Mouse (Mus musculus) cerebellum, adult 18-20 months (tissue): ENCODE measurements around the gene Ugt1a1.
A peak's percentile ranks its signal among the peaks of the same experiment; 100 is the strongest.

Experiments
- DNase-seq, 2 experiments: peaks; one replicate each; pipeline ENCODE4 v3.0.0; 2021

Ugt1a1 gene

GRCm38 (mm10) chr1:88235046-88235893, 23.5 kb downstream of the Ugt1a1 start:
- DNase-seq, result peak in 1 of 2 experiments; percentile 4

DNA sequence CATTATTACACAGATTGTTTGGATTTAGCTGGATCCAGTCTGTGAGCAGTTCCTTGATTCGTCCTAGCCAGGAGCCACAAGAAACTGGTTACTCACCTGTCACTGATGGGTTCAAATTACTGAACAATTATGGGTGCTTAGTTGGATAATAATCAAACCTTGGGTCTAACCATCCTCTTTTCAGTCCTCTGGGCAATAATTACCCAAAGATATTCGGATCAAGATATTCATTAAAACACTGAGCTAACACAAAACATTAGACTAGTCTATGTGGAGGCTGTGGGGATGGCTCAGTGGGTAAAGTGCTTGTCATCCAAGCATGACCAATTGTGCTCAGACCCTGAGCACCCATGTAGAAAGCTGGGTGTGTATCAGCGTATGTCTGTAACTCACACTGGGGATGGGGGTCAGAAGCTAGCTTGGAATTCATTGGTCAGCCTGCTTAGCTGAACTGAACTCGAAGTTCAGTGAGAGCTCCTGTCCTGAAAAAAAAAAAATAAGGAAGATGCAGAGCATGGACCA, 24.2 kb downstream of the Ugt1a1 start:
- DNase-seq, result no peak

DNA sequence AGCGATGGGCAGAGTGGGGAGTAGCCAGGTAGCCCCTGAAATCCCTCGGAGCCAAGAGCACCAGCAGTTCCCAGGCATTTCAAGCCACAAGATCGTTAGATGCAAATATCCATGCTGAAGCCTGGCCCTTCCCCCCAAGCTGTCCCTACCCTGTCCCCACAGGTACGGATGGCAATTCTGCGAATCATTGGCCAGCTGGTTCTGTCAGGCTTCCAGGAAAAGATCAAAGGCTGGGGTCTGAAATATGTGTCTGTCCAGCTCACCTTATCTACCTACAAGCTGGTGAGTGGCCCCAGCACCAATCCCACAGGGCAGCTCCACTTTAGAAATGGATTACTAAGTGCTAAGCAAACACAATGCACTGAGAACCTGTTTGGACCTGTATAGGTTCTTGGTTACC, 25.6 kb downstream of the Ugt1a1 start:
- DNase-seq, result no peak

DNA sequence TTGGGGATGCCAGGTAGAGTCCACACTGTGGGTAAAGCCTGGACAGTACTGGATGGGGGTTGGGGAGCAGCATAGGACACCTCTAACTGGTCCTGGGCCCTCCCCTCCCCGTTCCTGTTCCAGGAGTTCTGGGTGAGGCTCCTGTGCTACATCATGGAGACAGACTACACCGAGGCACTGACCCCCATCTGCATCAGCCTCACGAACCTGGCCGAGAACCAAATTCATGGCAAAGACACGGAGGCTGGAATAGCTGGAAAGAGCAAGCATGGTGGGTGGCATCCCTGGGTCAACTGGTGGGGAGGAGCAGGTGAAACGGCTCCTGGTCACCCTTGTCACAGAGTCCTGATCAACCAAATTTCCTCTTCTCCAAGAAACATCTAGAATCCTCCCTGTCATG, 27.0 kb downstream of the Ugt1a1 start:
- no peak for DNase-seq

GRCm38 (mm10) chr1:88240072-88240471, 28.3 kb downstream of the Ugt1a1 start:
- no peak for DNase-seq

DNA sequence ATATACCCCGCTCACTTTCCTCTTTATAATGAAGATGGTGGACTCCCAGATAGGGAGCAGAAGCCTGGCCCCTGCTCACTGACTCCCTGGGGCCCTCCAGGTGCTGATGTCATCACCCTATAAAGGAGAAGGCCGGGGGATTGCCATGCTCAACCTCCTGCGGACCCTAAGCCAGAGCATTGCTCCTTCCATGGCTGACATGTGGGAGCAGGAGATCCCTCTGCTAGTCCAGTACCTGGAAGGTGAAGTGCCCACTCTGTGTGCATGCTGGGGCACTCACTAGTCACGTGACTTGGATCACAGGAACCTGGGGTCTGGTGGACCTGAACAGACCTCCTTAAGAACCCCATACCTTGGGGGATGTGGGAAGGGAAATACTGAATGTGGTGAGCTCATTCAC, 28.8 kb downstream of the Ugt1a1 start:
- DNase-seq, result no peak

- no peak for DNase-seq
Measured at GRCm38 (mm10) chr1:88243861-88244260, 32.1 kb downstream of the Ugt1a1 start.

DNA sequence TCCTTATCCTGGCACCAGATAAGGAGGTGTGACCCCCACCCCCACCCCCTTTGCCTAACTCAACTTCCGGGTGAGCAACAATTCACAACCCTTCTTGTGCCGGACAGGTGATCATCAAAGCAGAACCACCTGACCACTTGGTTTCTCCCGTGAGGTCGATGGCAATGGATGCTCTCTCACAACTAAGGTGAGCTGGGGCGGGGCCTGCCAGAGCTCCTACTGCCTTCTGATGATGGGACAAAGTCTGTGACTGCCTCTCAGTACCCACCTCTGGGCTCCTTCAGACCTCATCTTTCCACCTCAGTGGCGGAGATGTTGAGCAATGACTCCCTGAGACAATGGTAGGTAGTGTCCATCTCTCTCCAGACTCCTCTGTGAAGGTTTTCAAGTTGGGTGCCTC, 34.1 kb downstream of the Ugt1a1 start:
- no peak for DNase-seq

GRCm38 (mm10) chr1:88246386-88246785, 34.6 kb downstream of the Ugt1a1 start:
- DNase-seq, result no peak

DNA sequence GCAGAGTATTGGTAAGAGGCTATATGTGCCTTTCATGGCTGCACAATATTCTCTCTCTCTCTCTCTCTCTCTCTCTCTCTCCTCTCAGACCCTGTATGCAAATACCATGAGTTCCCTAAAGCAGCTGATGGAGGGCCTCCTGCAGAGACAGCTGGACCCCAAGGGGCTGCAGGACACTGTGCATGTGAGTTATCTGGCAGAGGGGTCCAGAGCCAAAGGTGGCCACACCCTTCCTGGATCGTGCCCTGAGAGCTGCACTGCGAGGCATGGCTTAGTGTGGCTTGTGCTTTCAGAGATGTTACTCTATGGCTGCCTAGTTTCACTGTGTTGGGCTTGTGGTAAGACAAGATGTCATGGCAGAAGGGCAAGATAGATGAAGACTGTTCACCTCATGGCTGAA, 35.9 kb downstream of the Ugt1a1 start:
- DNase-seq, result no peak

- no peak for DNase-seq
Measured at GRCm38 (mm10) chr1:88248658-88249057, 36.9 kb downstream of the Ugt1a1 start.

GRCm38 (mm10) chr1:88249596-88249995, 37.8 kb downstream of the Ugt1a1 start:
- no peak for DNase-seq

DNA sequence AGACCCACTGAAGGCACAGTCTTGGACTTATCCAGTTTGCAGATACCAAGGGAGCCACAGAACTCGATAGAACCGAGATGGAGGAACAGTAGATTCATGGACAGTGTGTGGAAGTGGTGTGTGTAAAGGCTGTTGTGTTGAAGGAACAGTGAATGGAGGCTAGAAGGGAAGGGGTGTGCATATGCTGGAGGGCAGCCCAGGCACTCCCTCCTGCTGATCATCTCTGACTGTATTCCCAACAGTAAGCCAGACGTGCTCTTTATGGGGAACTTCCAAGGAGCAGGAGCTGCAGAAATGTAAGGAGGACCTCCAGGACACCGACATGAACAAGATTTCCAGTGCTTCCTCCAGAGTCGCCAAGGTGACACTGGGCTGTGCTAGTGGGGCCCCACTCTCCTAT, 38.3 kb downstream of the Ugt1a1 start:
- no peak for DNase-seq

DNA sequence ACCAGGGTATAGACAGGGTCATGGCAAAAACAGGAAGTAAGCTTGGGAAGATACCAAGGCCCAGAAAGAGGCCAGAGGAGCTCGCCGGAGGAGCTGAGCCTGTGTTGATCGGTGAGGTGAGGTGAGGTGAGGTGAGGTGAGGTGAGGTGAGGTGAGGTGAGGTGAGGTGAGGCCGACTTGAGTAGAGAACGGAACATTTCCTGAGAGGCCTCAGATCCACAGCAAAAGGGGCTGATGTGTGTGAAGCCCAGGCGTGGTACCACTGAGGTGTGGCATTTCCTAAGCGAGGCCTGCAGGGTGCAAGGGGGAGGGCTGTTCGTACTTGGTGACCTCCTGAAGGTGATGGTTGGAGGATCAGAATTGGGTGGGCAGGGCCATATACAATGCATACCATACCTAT, 41.3 kb downstream of the Ugt1a1 start:
- no peak for DNase-seq

DNA sequence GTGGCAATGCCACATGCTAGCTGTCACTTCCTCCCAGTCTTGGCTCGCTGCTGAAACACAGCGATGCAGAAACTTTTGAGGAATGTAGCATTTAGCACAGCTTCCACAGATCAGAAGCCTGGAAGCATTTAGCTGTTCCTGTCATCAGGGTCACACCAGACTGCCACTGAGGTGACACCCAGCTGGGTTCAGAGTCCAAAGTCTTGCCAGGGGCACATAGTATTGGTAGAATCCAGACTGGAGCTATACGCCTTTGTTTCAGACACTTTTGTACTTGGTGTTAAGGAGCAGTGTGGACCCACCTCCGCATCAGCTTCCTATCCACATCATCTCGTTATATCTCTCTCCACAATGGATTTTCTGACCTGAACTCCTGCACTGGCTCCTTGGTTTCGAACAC, 41.8 kb downstream of the Ugt1a1 start:
- no peak for DNase-seq

DNA sequence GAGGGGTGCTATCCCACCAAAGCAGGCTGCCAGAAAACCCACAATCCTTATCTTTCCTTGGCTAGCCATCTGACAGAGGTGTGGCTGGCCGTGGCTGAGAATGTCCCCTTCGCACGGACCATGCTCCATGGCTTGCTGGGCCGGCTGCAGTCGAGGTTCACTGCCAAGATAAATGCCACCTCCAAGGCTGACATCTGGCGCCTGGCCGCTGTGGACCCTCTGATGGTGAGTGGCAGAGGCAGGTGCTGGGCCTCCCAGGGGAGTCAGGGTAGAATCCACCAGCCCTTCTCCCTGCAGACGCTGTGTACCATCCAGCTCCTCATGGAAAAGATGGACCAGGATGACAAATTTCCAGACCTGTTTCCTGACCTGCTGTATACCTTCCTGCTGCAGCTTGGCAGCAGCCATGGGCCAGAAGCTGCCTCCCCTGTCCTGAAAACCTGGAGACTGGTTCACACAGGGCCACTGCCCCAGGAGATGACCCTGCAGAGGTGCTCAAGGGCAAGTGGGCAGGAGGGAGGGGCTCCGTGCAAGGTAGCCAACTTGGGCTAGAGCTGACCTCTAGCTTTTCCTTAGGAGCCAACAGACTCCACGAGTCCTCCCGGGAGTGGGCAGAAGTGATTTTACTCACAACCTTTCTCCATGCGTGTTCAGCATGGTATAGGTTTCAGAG, 43.2 kb downstream of the Ugt1a1 start:
- DNase-seq, result no peak

GRCm38 (mm10) chr1:88255466-88255857, 43.7 kb downstream of the Ugt1a1 start:
- no peak for DNase-seq

DNA sequence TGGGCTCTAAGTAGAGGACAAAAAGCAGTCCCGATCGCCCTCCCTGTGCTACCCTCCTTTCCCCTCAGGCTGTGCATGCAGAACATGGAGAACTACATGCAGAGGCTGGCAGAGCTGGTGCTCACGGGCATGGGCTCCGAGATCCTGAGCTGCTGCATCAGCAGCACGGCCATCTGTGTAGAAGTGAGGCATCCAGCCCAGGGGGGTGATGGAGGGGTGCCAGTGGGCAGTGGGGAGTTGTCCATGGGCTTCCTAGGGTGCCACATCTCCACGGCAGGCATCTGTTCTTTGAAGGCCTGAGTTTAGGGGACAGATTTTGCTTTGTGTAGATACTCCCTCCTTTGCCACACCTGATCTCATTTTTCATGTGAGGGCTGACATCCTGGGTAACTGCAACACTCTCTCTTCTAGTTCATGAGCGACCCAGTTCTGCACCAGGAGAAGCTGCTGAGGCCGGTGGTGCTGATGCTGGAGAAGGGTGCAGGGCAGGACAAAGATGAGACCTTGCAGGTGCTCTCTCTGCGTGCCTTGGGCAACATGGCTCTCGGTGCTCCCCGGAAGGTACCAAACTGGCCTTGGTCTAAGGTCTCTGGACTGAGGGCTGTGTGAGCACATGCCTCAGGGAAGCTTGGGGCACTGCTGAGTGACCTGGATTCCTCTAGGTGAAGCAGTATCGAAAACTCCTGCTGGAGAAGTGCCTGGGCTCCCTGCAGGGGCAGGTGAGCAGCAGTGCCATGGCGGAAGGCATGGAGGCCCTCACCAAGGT, 44.4 kb downstream of the Ugt1a1 start:
- DNase-seq, result peak; percentile 51 to 59

DNA sequence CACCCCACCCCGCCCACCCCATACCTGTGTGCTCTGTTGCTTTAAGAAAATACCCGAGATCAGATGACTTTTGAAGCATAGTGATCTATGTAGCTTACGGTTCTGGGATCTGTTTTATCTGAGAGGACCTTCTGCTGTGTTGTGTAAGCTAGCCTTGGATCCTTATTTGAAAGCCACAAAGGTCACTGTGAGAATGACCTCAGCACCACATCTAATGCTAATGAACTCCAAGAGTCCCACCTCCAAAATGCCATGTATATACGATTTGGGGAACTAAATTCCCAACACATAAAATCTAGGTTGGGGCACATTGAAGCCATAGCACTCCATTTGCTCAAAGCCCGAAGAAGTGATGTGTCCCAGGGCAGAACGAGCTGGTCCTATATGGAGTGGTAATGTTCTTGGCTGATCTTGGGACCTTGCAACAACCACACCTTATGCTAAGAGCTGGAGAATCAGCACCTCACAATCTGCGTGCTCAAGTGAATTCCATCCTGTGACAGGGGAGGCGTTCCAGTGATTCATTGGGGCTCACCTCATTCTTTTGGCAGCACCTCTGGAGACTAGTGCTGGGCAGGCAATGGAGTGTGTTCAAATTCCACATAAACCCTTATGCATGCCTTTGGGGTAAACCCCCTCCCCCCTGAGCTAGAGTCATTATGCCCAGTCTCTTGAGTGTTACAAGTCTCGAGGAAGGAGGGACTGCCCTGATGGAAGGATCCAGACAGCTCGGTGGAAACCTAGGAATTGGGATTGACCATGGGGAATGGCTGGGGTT, 45.3 kb downstream of the Ugt1a1 start:
- no peak for DNase-seq

- no peak for DNase-seq
Measured at GRCm38 (mm10) chr1:88257681-88258080, 45.9 kb downstream of the Ugt1a1 start.

DNA sequence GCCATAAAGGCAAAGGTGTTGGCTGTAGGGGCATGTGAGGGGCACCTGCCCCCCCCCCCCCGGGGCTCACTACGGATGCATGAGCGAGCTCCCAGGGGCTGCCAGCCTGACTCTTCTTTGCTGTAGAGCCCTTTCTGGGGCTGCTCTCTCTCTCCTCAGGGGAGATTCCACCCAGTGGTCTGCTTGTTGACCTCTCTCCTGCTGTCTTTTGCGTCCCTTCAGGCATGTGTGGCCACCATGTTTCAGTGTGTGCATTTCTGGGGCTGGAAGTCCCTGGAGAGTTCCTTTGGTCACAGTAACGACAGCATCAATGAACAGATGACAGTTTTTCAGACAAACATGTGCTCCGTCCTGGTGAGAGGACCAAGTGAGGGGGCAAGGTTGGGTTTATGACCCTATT, 46.6 kb downstream of the Ugt1a1 start:
- DNase-seq, result no peak

DNA sequence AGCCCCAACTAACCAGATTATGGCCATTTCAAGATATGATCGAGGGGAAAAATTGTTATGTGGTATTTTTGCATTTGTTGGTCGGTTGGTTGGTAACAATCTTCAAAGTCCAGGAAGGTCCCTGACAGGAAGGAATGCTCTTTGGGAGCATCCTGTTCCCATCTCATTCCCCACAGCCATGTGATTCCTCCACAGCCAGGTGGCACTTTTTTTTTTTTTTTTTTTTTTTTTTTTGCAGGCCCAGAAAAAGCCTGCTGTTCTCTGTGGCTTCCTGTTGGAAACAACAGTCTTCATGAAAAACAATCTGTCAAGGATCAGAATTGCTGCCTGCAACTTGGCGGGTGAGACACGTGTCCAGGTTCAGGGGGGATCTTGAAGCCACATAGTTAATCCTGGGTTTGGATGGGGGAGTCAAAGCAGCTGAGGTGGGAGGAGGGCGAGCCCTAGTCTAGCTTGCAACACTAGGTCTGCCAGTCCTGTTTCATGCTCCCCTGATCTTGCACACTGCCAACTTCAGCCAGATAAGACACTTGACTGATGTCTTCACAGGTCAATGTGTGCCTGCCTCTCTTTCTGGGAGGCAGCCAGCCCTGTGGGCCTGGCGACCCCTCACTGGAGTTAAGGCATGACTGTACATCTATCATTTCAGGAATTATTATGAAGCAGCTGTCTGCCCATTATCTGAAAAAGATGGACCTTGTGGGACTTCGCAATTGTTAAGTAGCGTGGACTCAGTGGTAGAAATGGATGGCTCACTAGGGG, 47.3 kb downstream of the Ugt1a1 start:
- peak in 1 of 2 experiments; percentile 52 for DNase-seq
